Mouse (Mus musculus) limb, embryonic 14.5 days (tissue): Measurements from ENCODE around the gene Gprin1. TPM values are rescaled to one million over a fixed set of nuclear protein-coding genes. Genes with fewer than 3 reads are reported as not detected.
A peak's percentile ranks its signal among the peaks of the same experiment; 100 is the strongest.

Experiments used
- ATAC-seq: fragments of 200-750 bp; cut with Nextera tagmentation; 2 replicates; pipeline ENCODE4 v1.8.0; 2017; ENCODE audit warnings: low read depth, moderate number of reproducible peaks, moderate TSS enrichment; ENCODE audit not compliant: low FRiP score
- DNase-seq: peaks from one replicate; pipeline ENCODE4 v3.0.0-alpha.2; 2015; ENCODE audit warnings: low spot score
- H3K27ac ChIP-seq: fragments of 300-500 bp; sonication (generic); replicated peaks from 2 replicates; pipeline ENCODE4 v1.5.1; 2014; ENCODE audit warnings: low read depth, mild to moderate bottlenecking, low read length, moderate library complexity, mixed read lengths
- H3K27me3 ChIP-seq: fragments of 300-500 bp; sonication (generic); 2 replicates; pipeline ENCODE4 v1.6.1; 2014; ENCODE audit warnings: low read length, mixed read lengths; ENCODE audit not compliant: control insufficient read depth, insufficient read depth
- H3K36me3 ChIP-seq: fragments of 300-500 bp; sonication (generic); 2 replicates; pipeline ENCODE4 v1.6.1; 2014; ENCODE audit warnings: mild to moderate bottlenecking, low read length, moderate library complexity, mixed read lengths; ENCODE audit not compliant: control insufficient read depth, insufficient read depth
- H3K4me1 ChIP-seq: fragments of 300-500 bp; sonication (generic); 2 replicates; pipeline ENCODE4 v1.6.1; 2014; ENCODE audit warnings: antibody characterized with exemption, low read length, mixed read lengths; ENCODE audit not compliant: control insufficient read depth, insufficient read depth
- H3K4me2 ChIP-seq: fragments of 300-500 bp; sonication (generic); replicated peaks from 2 replicates; pipeline ENCODE4 v1.6.1; 2014; ENCODE audit warnings: low read depth, mild to moderate bottlenecking, low read length, moderate library complexity; ENCODE audit not compliant: severe bottlenecking
- H3K4me3 ChIP-seq: fragments of 300-500 bp; sonication (generic); replicated peaks from 2 replicates; pipeline ENCODE4 v1.5.1; 2014; ENCODE audit warnings: low read length
- H3K9ac ChIP-seq: fragments of 300-500 bp; sonication (generic); 2 replicates; pipeline ENCODE4 v1.6.1; 2014; ENCODE audit warnings: mild to moderate bottlenecking, low read depth, low read length, moderate library complexity; ENCODE audit not compliant: severe bottlenecking
- H3K9me3 ChIP-seq: fragments of 300-500 bp; sonication (generic); 2 replicates; pipeline ENCODE4 v1.6.1; 2016; ENCODE audit warnings: low read length; ENCODE audit not compliant: control insufficient read depth
- POLR2A ChIP-seq: fragments of 200-500 bp; IDR thresholded peaks from 2 replicates; pipeline ENCODE4 v1.8.0; 2012; ENCODE audit warnings: inconsistent platforms, mild to moderate bottlenecking, moderate library complexity, borderline replicate concordance; ENCODE audit not compliant: insufficient read depth, insufficient read length; ENCODE audit errors: extremely low read depth
- WGBS: fragments of 180-500 bp; shearing (Covaris S2); extraction: QIAGEN DNeasy Blood & Tissue Kit; methylation state at CpG from one replicate; pipeline ENCODE4 v1.1.7; 2014; 5-methylcytosine and 5-hydroxymethylcytosine counted together
- polyA plus RNA-seq, 2 experiments: library from polyadenylated mRNA; depleted of rRNA in 1 of 2; stranded (reverse) in 1 of 2; unstranded in 1 of 2; fragments of >200 nt; fragmentation: Nextera tagmentation in 1 of 2; extraction: Ambion mirVana in 1 of 2; gene quantifications; 2 replicates each; pipeline versions ENCODE4 v1.2.1 to v1.2.3; 2012 to 2014

The Gprin1 gene
- polyA plus RNA-seq, 2 experiments = 0.67 to 0.87 TPM

- Histone ChIP-seq H3K4me3 (no peak within 1 kb of the TSS), H3K36me3 (no peaks in the 10 kb centered on the region), H3K27ac (no peak within 1 kb of the TSS), H3K9ac (no peak within 1 kb of the TSS), H3K4me2 (no peak within 1 kb of the TSS), H3K27me3 (no peaks in the 10 kb centered on the region), H3K4me1 (no peaks in the 10 kb centered on the region), H3K9me3 (no peaks in the 10 kb centered on the region)
- TF ChIP-seq POLR2A = no peak
- ATAC-seq (no peak), DNase-seq (no peak)
- WGBS = 83% methylated on average over 4 of the region's 4 CpGs
Observed at GRCm38 (mm10) chr13:54783698-54784097, 34.0 kb upstream of the Gprin1 start, which contains the start of gene Eif4e1b. TSS of gene Eif4e1b (plus strand) at chr13:54783998.

DNA sequence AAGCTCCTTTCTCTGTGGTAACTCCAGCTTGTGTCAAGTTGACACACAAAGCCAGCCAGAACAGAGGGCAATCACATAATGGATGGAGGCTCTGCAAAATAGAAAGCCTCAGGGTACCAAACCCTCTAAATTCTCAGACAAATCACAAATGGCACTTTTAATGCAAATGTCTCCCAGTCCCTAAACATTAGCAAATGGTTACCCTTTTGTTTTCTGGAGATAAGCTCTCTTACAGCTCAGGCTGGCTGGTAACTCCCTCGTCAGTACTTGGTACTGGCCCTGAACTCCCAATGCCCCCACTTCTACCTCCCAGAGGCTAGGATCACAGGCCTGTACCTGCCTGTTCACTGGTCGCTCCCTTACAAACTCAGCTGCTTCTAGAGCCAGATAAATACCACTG lies 33.6 kb upstream of the Gprin1 start:
- Histone ChIP-seq H3K36me3 (no peaks in the 10 kb centered on the region), H3K9me3 (no peaks in the 10 kb centered on the region), H3K9ac (no peak overlapping the region), H3K4me2 (no peak overlapping the region), H3K27ac (no peak overlapping the region), H3K4me1 (no peaks in the 10 kb centered on the region), H3K4me3 (no peak overlapping the region), H3K27me3 (no peaks in the 10 kb centered on the region)
- TF ChIP-seq POLR2A = no peak
- no peak for ATAC-seq
- no peak for DNase-seq
- 45% methylated on average over 2 of the region's 2 CpGs for WGBS

DNA sequence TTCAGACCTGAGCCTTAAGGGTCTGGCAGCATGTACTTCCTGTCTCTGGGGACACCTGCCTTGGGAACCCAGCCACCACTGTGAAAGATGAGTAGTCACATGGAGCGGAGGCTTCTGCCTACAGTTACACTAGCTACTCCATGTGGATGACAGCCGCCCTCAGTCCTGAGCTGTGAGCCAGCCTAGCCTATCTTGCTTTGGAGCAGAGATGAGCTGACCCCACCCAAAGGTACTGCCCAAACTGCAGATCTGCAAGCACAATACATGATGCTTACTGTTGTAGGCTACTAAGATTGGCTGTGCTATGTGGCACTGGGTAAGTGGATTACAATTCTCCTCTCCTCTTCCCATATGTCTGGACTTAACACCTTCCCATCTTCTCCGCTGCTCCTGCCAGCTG lies 31.4 kb upstream of the Gprin1 start:
- H3K4me3 ChIP-seq = no peak overlapping the region
- no peak overlapping the region for H3K9ac ChIP-seq
- WGBS = 83% methylated on average over 3 of the region's 3 CpGs
- no peak overlapping the region for H3K4me2 ChIP-seq
- no peaks in the 10 kb centered on the region for H3K4me1 ChIP-seq
- H3K27me3 ChIP-seq = no peaks in the 10 kb centered on the region
- no peaks in the 10 kb centered on the region for H3K36me3 ChIP-seq
- DNase-seq = no peak
- no peak for ATAC-seq
- H3K27ac ChIP-seq = no peak overlapping the region
- no peak for TF ChIP-seq POLR2A
- H3K9me3 ChIP-seq = no peaks in the 10 kb centered on the region

- ATAC-seq (no peak), DNase-seq (peak; percentile 58)
- Histone ChIP-seq H3K9ac (no peak overlapping the region), H3K27ac (no peak overlapping the region), H3K4me1 (no peaks in the 10 kb centered on the region), H3K27me3 (no peaks in the 10 kb centered on the region), H3K4me3 (no peak overlapping the region), H3K4me2 (no peak overlapping the region), H3K9me3 (no peaks in the 10 kb centered on the region), H3K36me3 (no peaks in the 10 kb centered on the region)
- 79% methylated on average over 3 of the region's 3 CpGs for WGBS
- no peak for TF ChIP-seq POLR2A
Observed at GRCm38 (mm10) chr13:54780592-54780991, 30.9 kb upstream of the Gprin1 start.

DNA sequence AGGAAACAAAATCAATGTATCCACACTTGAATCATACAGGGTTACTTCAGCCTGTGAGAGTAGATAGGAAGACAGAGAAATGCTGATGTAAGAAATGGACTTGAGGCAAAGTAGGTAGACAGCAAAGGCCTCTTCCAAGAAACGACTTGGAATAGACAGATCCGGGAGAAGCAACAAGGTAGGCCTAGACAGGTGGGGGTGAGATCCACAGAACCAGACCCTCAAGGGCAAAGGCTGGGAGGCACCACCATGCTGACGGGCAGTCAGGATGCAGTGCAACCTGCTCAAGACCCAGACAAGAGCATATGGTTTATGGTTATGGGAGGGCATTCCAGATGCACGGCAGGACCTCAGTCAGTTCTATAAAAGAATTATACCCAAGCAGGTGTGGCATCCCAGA lies 17.3 kb upstream of the Gprin1 start:
- no peak for TF ChIP-seq POLR2A
- no peak for DNase-seq
- Histone ChIP-seq H3K27me3 (peaks cover 44% of the 10 kb centered on the region), H3K4me1 (peaks cover 2% of the 10 kb centered on the region; the same call in 1 of the 2 replicates), H3K4me3 (no peak overlapping the region), H3K9me3 (no peaks in the 10 kb centered on the region), H3K36me3 (no peaks in the 10 kb centered on the region), H3K27ac (no peak overlapping the region), H3K4me2 (no peak overlapping the region), H3K9ac (no peak overlapping the region)
- WGBS = 62% methylated on average over 4 of the region's 4 CpGs
- no peak for ATAC-seq
